Mouse (Mus musculus) stomach, embryonic 14.5 days (tissue): Measurements from ENCODE around the gene Zdhhc18. TPM values are rescaled to one million over a fixed set of nuclear protein-coding genes. Genes with fewer than 3 reads are reported as not detected.

Source experiments
- ATAC-seq: fragments of 200-750 bp; cut with Nextera tagmentation; 2 replicates; pipeline ENCODE4 v1.8.0; 2017; ENCODE audit warnings: low read depth, moderate TSS enrichment; ENCODE audit not compliant: insufficient number of reproducible peaks, insufficient read depth, low FRiP score
- H3K27ac ChIP-seq: fragments of 300-500 bp; sonication (generic); 2 replicates; pipeline ENCODE4 v1.5.1; 2014; ENCODE audit warnings: mild to moderate bottlenecking, low read length, moderate library complexity, mixed read lengths
- H3K27me3 ChIP-seq: fragments of 300-500 bp; sonication (generic); 2 replicates; pipeline ENCODE4 v1.6.1; 2014; ENCODE audit warnings: low read length, control low read depth, mixed read lengths; ENCODE audit not compliant: control insufficient read depth, insufficient read depth
- H3K36me3 ChIP-seq: fragments of 300-500 bp; sonication (generic); 2 replicates; pipeline ENCODE4 v1.6.1; 2014; ENCODE audit warnings: mild to moderate bottlenecking, control low read depth, low read length, moderate library complexity, mixed read lengths; ENCODE audit not compliant: control insufficient read depth, insufficient read depth
- H3K4me1 ChIP-seq: fragments of 300-500 bp; sonication (generic); 2 replicates; pipeline ENCODE4 v1.6.1; 2014; ENCODE audit warnings: low read length, control low read depth, mixed read lengths; ENCODE audit not compliant: control insufficient read depth, insufficient read depth
- H3K4me2 ChIP-seq: fragments of 300-500 bp; sonication (generic); replicated peaks from 2 replicates; pipeline ENCODE4 v1.6.1; 2014; ENCODE audit warnings: low read depth, low read length, control low read depth
- H3K4me3 ChIP-seq: fragments of 300-500 bp; sonication (generic); 2 replicates; pipeline ENCODE4 v1.5.1; 2014; ENCODE audit warnings: low read depth, low read length, control low read depth
- H3K9ac ChIP-seq: fragments of 300-500 bp; sonication (generic); replicated peaks from 2 replicates; pipeline ENCODE4 v1.6.1; 2014; ENCODE audit warnings: low read depth, mild to moderate bottlenecking, control low read depth, low read length, moderate library complexity, mixed read lengths
- H3K9me3 ChIP-seq: fragments of 300-500 bp; sonication (generic); 2 replicates; pipeline ENCODE4 v1.6.1; 2016; ENCODE audit warnings: low read depth, low read length, control low read depth; ENCODE audit not compliant: control insufficient read depth
- WGBS: fragments of 180-500 bp; shearing (Covaris S2); extraction: QIAGEN DNeasy Blood & Tissue Kit; methylation state at CpG from one replicate; pipeline ENCODE4 v1.1.7; 2014; 5-methylcytosine and 5-hydroxymethylcytosine counted together
- polyA plus RNA-seq: library from polyadenylated mRNA; unstranded; fragments of >200 nt; fragmentation: Nextera tagmentation; extraction: Ambion mirVana; gene quantifications from 2 replicates; pipeline ENCODE4 v1.2.1, GENCODE M21; 2014

Zdhhc18 gene
- polyA plus RNA-seq, 1 experiment from 2014 or later: 3.2 TPM

- H3K27me3 ChIP-seq: peaks cover 15% of the 10 kb centered on the region
- 3% methylated on average over 16 of the region's 16 CpGs for WGBS
- H3K27ac ChIP-seq: peak within 1 kb of the TSS; percentile 53; the same call in 1 of the 2 replicates
- H3K4me3 ChIP-seq: peak within 1 kb of the TSS; percentile 25
- no peaks in the 10 kb centered on the region for H3K9me3 ChIP-seq
- H3K4me2 ChIP-seq: peak within 1 kb of the TSS; percentile 35
- peaks cover 5% of the 10 kb centered on the region; the same call in 1 of the 2 replicates for H3K4me1 ChIP-seq
- no peak within 1 kb of the TSS for H3K9ac ChIP-seq
- peaks cover 8% of the 10 kb centered on the region; the same call in 1 of the 2 replicates for H3K36me3 ChIP-seq
- ATAC-seq: peak; percentile 73
These were observed 48.2 kb downstream of the Zdhhc18 start, which contains the start of gene Sfn for GRCm38 (mm10) chr4:133601721-133602218. Sfn (minus strand) TSS chr4:133602168.

DNA sequence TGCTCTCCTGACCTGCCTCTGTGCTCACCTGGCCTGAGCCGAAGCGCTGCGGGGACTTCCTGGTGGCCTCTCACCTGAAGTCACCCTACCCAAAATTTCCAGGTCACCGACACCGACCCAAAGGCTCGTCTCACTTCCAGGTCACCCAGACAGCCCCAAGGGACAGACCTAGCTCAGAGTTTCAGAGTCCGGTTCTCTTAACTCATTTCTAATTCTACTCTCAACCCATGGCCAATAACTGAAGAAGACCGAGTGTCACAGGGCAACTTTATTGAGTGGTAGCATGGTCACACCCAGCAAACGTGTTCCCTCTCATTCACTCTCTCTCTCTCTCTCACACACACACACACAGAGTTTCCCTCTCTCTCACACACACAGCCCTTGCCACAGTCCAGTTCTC, 49.6 kb downstream of the Zdhhc18 start:
- peak overlapping the region; percentile 46 for H3K9ac ChIP-seq
- peaks cover 15% of the 10 kb centered on the region for H3K27me3 ChIP-seq
- peak overlapping the region; percentile 87 for H3K4me2 ChIP-seq
- peak overlapping the region; percentile 75 for H3K27ac ChIP-seq
- H3K4me3 ChIP-seq: peak overlapping the region; percentile 47
- H3K4me1 ChIP-seq: peaks cover 5% of the 10 kb centered on the region; the same call in 1 of the 2 replicates
- no peak for ATAC-seq
- 15% methylated on average over 9 of the region's 9 CpGs for WGBS
- no peaks in the 10 kb centered on the region for H3K9me3 ChIP-seq
- H3K36me3 ChIP-seq: 0 out of 2 replicates have a peak, but pooled peaks cover 4% of the 10 kb centered on the region

GRCm38 (mm10) chr4:133599571-133600073, 50.3 kb downstream of the Zdhhc18 start:
- ATAC-seq: peak; percentile 93
- Histone ChIP-seq H3K36me3 (0 out of 2 replicates have a peak, but pooled peaks cover 4% of the 10 kb centered on the region), H3K4me1 (peaks cover 5% of the 10 kb centered on the region; the same call in 1 of the 2 replicates), H3K9ac (peak overlapping the region; percentile 46), H3K4me3 (peak overlapping the region; percentile 47), H3K27ac (peak overlapping the region; percentile 85), H3K9me3 (no peaks in the 10 kb centered on the region), H3K4me2 (peak overlapping the region; percentile 87), H3K27me3 (peaks cover 15% of the 10 kb centered on the region)
- under 1% methylated on average over 50 of the region's 50 CpGs for WGBS

GRCm38 (mm10) chr4:133599116-133599515, 50.8 kb downstream of the Zdhhc18 start:
- H3K27me3 ChIP-seq: peaks cover 15% of the 10 kb centered on the region
- no peak for ATAC-seq
- WGBS: 15% methylated on average over 7 of the region's 7 CpGs

GRCm38 (mm10) chr4:133598616-133599015, 51.3 kb downstream of the Zdhhc18 start:
- peaks cover 15% of the 10 kb centered on the region for H3K27me3 ChIP-seq
- peak overlapping the region; percentile 87 for H3K4me2 ChIP-seq
- peak overlapping the region; percentile 85 for H3K27ac ChIP-seq
- no peak for ATAC-seq
- no peak overlapping the region for H3K4me3 ChIP-seq
- WGBS: 34% methylated on average over 4 of the region's 4 CpGs
- peaks cover 5% of the 10 kb centered on the region; the same call in 1 of the 2 replicates for H3K4me1 ChIP-seq
- no peaks in the 10 kb centered on the region for H3K36me3 ChIP-seq
- no peak overlapping the region for H3K9ac ChIP-seq
- H3K9me3 ChIP-seq: no peaks in the 10 kb centered on the region

More at GRCm38 (mm10) chr4:133599116-133599515, 50.8 kb downstream of the Zdhhc18 start:
- H3K27ac ChIP-seq: peak overlapping the region; percentile 85
- H3K9ac ChIP-seq: peak overlapping the region; percentile 46
- H3K4me1 ChIP-seq: peaks cover 5% of the 10 kb centered on the region; the same call in 1 of the 2 replicates
- 0 out of 2 replicates have a peak, but pooled peaks cover 2% of the 10 kb centered on the region for H3K36me3 ChIP-seq
- H3K4me3 ChIP-seq: peak overlapping the region; percentile 47
- H3K9me3 ChIP-seq: no peaks in the 10 kb centered on the region
- peak overlapping the region; percentile 87 for H3K4me2 ChIP-seq

GRCm38 (mm10) chr4:133596084-133596483, 53.9 kb downstream of the Zdhhc18 start:
- 79% methylated on average over 6 of the region's 6 CpGs for WGBS
- no peak overlapping the region for H3K27ac ChIP-seq
- no peak for ATAC-seq
- peaks cover 4% of the 10 kb centered on the region; the same call in 1 of the 2 replicates for H3K36me3 ChIP-seq
- H3K9ac ChIP-seq: no peak overlapping the region
- no peak overlapping the region for H3K4me2 ChIP-seq
- no peak overlapping the region for H3K4me3 ChIP-seq
- H3K27me3 ChIP-seq: 0 out of 2 replicates have a peak, but pooled peaks cover 3% of the 10 kb centered on the region
- no peaks in the 10 kb centered on the region for H3K9me3 ChIP-seq
- peaks cover 5% of the 10 kb centered on the region; the same call in 1 of the 2 replicates for H3K4me1 ChIP-seq

DNA sequence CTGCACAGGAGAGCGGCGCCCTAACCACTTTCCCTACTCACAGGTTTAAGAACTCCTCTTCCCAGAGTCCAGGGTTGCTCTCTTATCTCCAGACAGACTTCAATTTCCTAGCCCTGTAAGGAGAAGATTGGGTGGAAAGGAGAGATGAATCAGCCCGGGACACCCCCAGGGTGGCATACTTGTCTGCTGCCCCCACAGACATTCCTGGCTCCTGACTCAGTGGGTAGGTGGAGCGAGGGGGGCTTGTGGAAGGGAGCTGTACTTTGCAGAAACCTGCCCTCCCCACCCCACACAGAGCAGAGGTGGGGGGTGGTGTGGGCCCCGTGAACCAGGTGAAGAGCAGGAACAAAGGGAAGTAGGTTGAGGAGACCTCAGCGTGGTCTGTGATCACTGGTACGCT, 54.4 kb downstream of the Zdhhc18 start:
- no peak overlapping the region for H3K27ac ChIP-seq
- no peak for ATAC-seq
- H3K4me1 ChIP-seq: peaks cover 5% of the 10 kb centered on the region; the same call in 1 of the 2 replicates
- H3K4me3 ChIP-seq: no peak overlapping the region
- 0 out of 2 replicates have a peak, but pooled peaks cover 3% of the 10 kb centered on the region for H3K27me3 ChIP-seq
- H3K4me2 ChIP-seq: no peak overlapping the region
- H3K9ac ChIP-seq: no peak overlapping the region
- peaks cover 7% of the 10 kb centered on the region; the same call in 1 of the 2 replicates for H3K36me3 ChIP-seq
- no peaks in the 10 kb centered on the region for H3K9me3 ChIP-seq
- 65% methylated on average over 7 of the region's 7 CpGs for WGBS

GRCm38 (mm10) chr4:133592570-133592969, 57.4 kb downstream of the Zdhhc18 start:
- Histone ChIP-seq H3K4me2 (no peak overlapping the region), H3K27me3 (no peaks in the 10 kb centered on the region), H3K4me3 (no peak overlapping the region), H3K9me3 (no peaks in the 10 kb centered on the region), H3K9ac (no peak overlapping the region), H3K27ac (no peak overlapping the region), H3K36me3 (peaks cover 17% of the 10 kb centered on the region; the same call in 1 of the 2 replicates), H3K4me1 (no peaks in the 10 kb centered on the region)
- WGBS: 33% methylated on average over 7 of the region's 7 CpGs
- ATAC-seq: 0 out of 2 replicates have a peak, but pooled peaks have one; percentile 26
